Mouse (Mus musculus) layer of hippocampus, postnatal 10 days (tissue): ENCODE measurements around the gene Arrdc1. TPM values are rescaled to one million over a fixed set of nuclear protein-coding genes. Genes with fewer than 3 reads are reported as not detected.

Experiments used
- microRNA-seq, 2 experiments: library from miRNA; unstranded; fragments of <30 nt; microRNA quantifications; one replicate each; pipeline ENCODE4 v1.2.0; 2021
- total RNA-seq, 2 experiments: library from RNA; stranded (reverse); gene quantifications; 2 replicates each; pipeline ENCODE4 v1.2.3; 2021

Arrdc1 gene
- total RNA-seq, 2 experiments from 2014 or later = 25.7 to 26.0 TPM

Small RNA genes lying within 50 kb of the gene (microRNA-seq; reads per million reads assigned to microRNA genes)
- gene Gm22875 = 0 reads per million in 2 experiments

Other genes with a start within 250 kb of the Arrdc1 start
- gene Cacna1b, start 172.1 kb downstream of the Arrdc1 start, total RNA-seq = 100 to 1,000 TPM; 105 to 106 TPM
- gene Ehmt1, start 15.6 kb downstream of the Arrdc1 start, total RNA-seq = 10 to 100 TPM; 74.0 to 81.1 TPM
- gene Zmynd19, start 14.5 kb upstream of the Arrdc1 start, total RNA-seq = 10 to 100 TPM; 42.0 to 44.2 TPM
- gene Dph7, start 27.1 kb upstream of the Arrdc1 start, total RNA-seq = 10 to 100 TPM; 24.9 to 29.5 TPM
- 10 to 100 TPM; 84.9 to 94.6 TPM for gene Mrpl41, start 39.8 kb upstream of the Arrdc1 start, total RNA-seq
- 10 to 100 TPM; 12.9 to 14.2 TPM for gene Pnpla7, start 40.8 kb upstream of the Arrdc1 start, total RNA-seq
- gene Nsmf, start 119.1 kb upstream of the Arrdc1 start, total RNA-seq = 100 to 1,000 TPM; 793 to 858 TPM
- not detected for gene Entpd8, start 145.1 kb upstream of the Arrdc1 start, total RNA-seq
- not detected for gene Noxa1, start 159.9 kb upstream of the Arrdc1 start, total RNA-seq
- 10 to 100 TPM; 43.0 to 50.3 TPM for gene Nrarp, start 245.5 kb upstream of the Arrdc1 start, total RNA-seq